Mouse (Mus musculus) MEL (cell line): ENCODE results near the gene Aqr.

Experiments used
- BHLHE40 ChIP-seq: IDR thresholded peaks from 2 replicates; pipeline ENCODE4 v1.6.1; 2012; ENCODE audit warnings: low read depth, mild to moderate bottlenecking, inconsistent platforms, low read length, improper control_type of control experiment, borderline replicate concordance
- CTCF ChIP-seq, 3 experiments: IDR thresholded peaks in 2 of 3; conservative IDR thresholded peaks in 1 of 3; 2 replicates each; pipeline ENCODE4 v1.5.1; 2011 to 2012; ENCODE audit warnings: low read length in 3 of 3, low read depth in 2 of 3, mild to moderate bottlenecking in 2 of 3, improper control_type of control experiment in 1 of 3, inconsistent platforms in 1 of 3, mixed read lengths in 1 of 3, moderate library complexity in 1 of 3; ENCODE audit not compliant: control insufficient read depth in 1 of 3, insufficient read depth in 1 of 3, poor library complexity in 1 of 3, severe bottlenecking in 1 of 3
- KAT2A ChIP-seq: conservative IDR thresholded peaks from 2 replicates; pipeline ENCODE4 v1.6.1; 2012; ENCODE audit warnings: low read depth, low read length, improper control_type of control experiment, inconsistent platforms
- POLR2A ChIP-seq, 2 experiments: IDR thresholded peaks; 2 replicates each; pipeline ENCODE4 v1.6.1; 2011 to 2012; ENCODE audit warnings: low read length in 2 of 2, mild to moderate bottlenecking in 2 of 2, control low read depth in 1 of 2, improper control_type of control experiment in 1 of 2, low read depth in 1 of 2, moderate library complexity in 1 of 2; ENCODE audit not compliant: control insufficient read depth in 1 of 2, insufficient read depth in 1 of 2, poor library complexity in 1 of 2
- TAL1 ChIP-seq: IDR thresholded peaks from 2 replicates; pipeline ENCODE4 v1.6.1; 2012; ENCODE audit warnings: mild to moderate bottlenecking, inconsistent platforms, low read length, moderate library complexity, mixed read lengths
- TCF12 ChIP-seq: IDR thresholded peaks from 2 replicates; pipeline ENCODE4 v1.6.1; 2014; ENCODE audit warnings: low read depth, mild to moderate bottlenecking, inconsistent platforms, low read length, improper control_type of control experiment, moderate library complexity
- UBTF ChIP-seq: IDR thresholded peaks from 2 replicates; pipeline ENCODE4 v1.6.1; 2012; ENCODE audit warnings: low read depth, mild to moderate bottlenecking, inconsistent platforms, low read length, improper control_type of control experiment, moderate library complexity, borderline replicate concordance; ENCODE audit not compliant: insufficient read depth
- ZNF384 ChIP-seq: IDR thresholded peaks from 2 replicates; pipeline ENCODE4 v1.6.1; 2012; ENCODE audit warnings: low read depth, mild to moderate bottlenecking, inconsistent platforms, low read length, improper control_type of control experiment

GRCm38 (mm10) chr2:114201574-114201973 lies 14.8 kb upstream of the Aqr start:
- TF ChIP-seq TAL1 (no peak), TCF12 (no peak), POLR2A (IDR thresholded peaks at IDR 0.05; ENCODE audit: control insufficient read depth in 1 of 2, insufficient read depth in 1 of 2, low read depth in 1 of 2, low read length in 2 of 2, poor library complexity in 1 of 2) (no peak), BHLHE40 (no peak), CTCF (IDR thresholded peaks at IDR 0.05 in 2 of 3, conservative IDR thresholded peaks at IDR 0.05 in 1 of 3; ENCODE audit: control insufficient read depth in 1 of 3, insufficient read depth in 1 of 3, low read depth in 2 of 3, low read length in 3 of 3, poor library complexity in 1 of 3, severe bottlenecking in 1 of 3) (no peak), KAT2A (no peak), UBTF (no peak), ZNF384 (no peak)
